Mouse (Mus musculus) megakaryocyte, embryonic 14.5 days (primary cell): ENCODE results near the gene Siva1.

Experiments
- FLI1 ChIP-seq: IDR thresholded peaks from 2 replicates; pipeline ENCODE4 v1.6.1; 2012; ENCODE audit warnings: low read length, inconsistent platforms, mixed read lengths
- GATA1 ChIP-seq: IDR thresholded peaks from 3 replicates; pipeline ENCODE4 v1.6.1; 2012; ENCODE audit warnings: mixed read lengths, low read length, inconsistent platforms, borderline replicate concordance

- TF ChIP-seq GATA1 (no peak), FLI1 (no peak)
These were observed 1.4 kb upstream of the Siva1 start for GRCm38 (mm10) chr12:112643126-112643525.
